Mouse (Mus musculus) heart, postnatal 0 days (tissue): ENCODE measurements at regions not wholly inside any gene's neighbourhood (a gene's known extent, or its start where the extent isn't known, plus 50 kb on each side); places are given as distances from the start of the nearest gene placed in this dataset.

Source experiments
- ATAC-seq: fragments of 200-750 bp; cut with Nextera tagmentation; 2 replicates; pipeline ENCODE4 v1.8.0; 2017; ENCODE audit warnings: low read depth, moderate number of reproducible peaks, moderate library complexity; ENCODE audit not compliant: insufficient read depth
- DNase-seq: peaks from one replicate; pipeline ENCODE4 v3.0.0-alpha.2; 2016; ENCODE audit warnings: low spot score
- H3K27ac ChIP-seq: fragments of 300-500 bp; sonication (generic); 2 replicates; pipeline ENCODE4 v1.5.1; 2014; ENCODE audit warnings: low read depth, mild to moderate bottlenecking
- H3K27me3 ChIP-seq: fragments of 300-500 bp; sonication (generic); 2 replicates; pipeline ENCODE4 v1.6.1; 2014; ENCODE audit warnings: low read length, mixed read lengths; ENCODE audit not compliant: control insufficient read depth, insufficient read depth
- H3K36me3 ChIP-seq: fragments of 300-500 bp; sonication (generic); replicated peaks from 2 replicates; pipeline ENCODE4 v1.6.1; 2014; ENCODE audit warnings: low read length, mixed read lengths; ENCODE audit not compliant: control insufficient read depth, insufficient read depth
- H3K4me1 ChIP-seq: fragments of 300-500 bp; sonication (generic); 2 replicates; pipeline ENCODE4 v1.6.1; 2014; ENCODE audit warnings: antibody characterized with exemption; ENCODE audit not compliant: control insufficient read depth, insufficient read depth
- H3K4me2 ChIP-seq: fragments of 300-500 bp; sonication (generic); 2 replicates; pipeline ENCODE4 v1.6.1; 2014; ENCODE audit warnings: low read depth, mild to moderate bottlenecking, low read length, moderate library complexity
- H3K4me3 ChIP-seq: fragments of 300-500 bp; sonication (generic); 2 replicates; pipeline ENCODE4 v1.5.1; 2014; ENCODE audit warnings: low read depth, low read length
- H3K9ac ChIP-seq: fragments of 300-500 bp; sonication (generic); replicated peaks from 2 replicates; pipeline ENCODE4 v1.6.1; 2014; ENCODE audit warnings: low read depth, low read length, mixed read lengths
- H3K9me3 ChIP-seq: fragments of 300-500 bp; sonication (generic); replicated peaks from 2 replicates; pipeline ENCODE4 v1.6.1; 2016; ENCODE audit warnings: low read length; ENCODE audit not compliant: control insufficient read depth
- CTCF ChIP-seq: IDR thresholded peaks from 2 replicates; pipeline ENCODE4 v1.5.1; 2016; ENCODE audit warnings: antibody characterized with exemption, control low read depth, low read depth
- EP300 ChIP-seq: IDR thresholded peaks from 2 replicates; pipeline ENCODE4 v1.6.1; 2016; ENCODE audit warnings: antibody characterized with exemption, low read depth
- WGBS: fragments of 180-500 bp; shearing (Covaris S2); extraction: QIAGEN DNeasy Blood & Tissue Kit; methylation state at CpG from one replicate; pipeline ENCODE4 v1.1.7; 2014; 5-methylcytosine and 5-hydroxymethylcytosine counted together

DNA sequence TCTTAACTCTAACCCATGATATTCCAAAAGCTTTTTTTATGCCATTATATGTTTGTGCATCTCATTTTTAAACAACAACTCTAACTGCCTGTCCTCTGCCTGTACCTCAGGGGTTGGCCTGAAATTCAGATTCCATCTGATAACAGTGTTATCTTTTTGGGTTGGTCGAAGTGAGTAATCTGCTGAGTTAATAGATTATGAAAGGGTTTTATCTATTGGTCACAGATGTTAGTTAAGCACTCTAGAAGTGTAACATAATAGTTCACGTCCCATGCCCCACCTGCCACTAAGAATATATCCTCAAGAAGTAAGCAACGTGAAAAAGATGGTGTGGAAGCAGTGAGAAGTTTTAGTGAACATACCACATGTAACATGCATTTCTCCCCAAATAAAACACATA lies 246.0 kb upstream of the Mad2l1 start:
- ATAC-seq: no peak
- H3K4me2 ChIP-seq: no peak overlapping the region
- H3K4me3 ChIP-seq: no peak overlapping the region
- DNase-seq: no peak
- H3K9me3 ChIP-seq: no peaks in the 10 kb centered on the region
- H3K27ac ChIP-seq: no peak overlapping the region
- no peak overlapping the region for H3K9ac ChIP-seq
- no peak for TF ChIP-seq EP300
- TF ChIP-seq CTCF: no peak
- no peaks in the 10 kb centered on the region for H3K27me3 ChIP-seq
- 33% methylated on average over 3 of the region's 3 CpGs for WGBS
- H3K4me1 ChIP-seq: no peaks in the 10 kb centered on the region
- H3K36me3 ChIP-seq: no peaks in the 10 kb centered on the region

DNA sequence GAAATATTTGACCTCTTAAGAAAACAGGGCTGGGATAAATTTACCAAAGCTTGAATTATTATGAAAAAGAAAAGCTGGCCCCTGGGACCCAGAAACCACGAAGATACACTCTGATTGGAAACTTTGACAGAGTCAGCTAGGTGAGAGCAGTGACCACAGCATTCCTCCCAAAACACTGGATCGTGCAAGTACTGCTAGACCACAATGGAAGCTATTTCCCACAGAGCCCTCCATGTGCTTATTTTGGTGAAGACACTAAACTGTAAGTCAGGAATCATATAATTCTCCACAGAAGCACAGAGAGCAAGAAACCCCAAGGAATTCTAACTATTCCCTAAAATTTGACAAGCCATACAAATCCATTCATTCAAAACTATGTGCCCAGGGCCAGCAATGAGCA lies 243.6 kb upstream of the Mad2l1 start:
- Histone ChIP-seq H3K9me3 (no peaks in the 10 kb centered on the region), H3K36me3 (no peaks in the 10 kb centered on the region), H3K9ac (no peak overlapping the region), H3K27ac (no peak overlapping the region), H3K4me2 (no peak overlapping the region), H3K4me1 (no peaks in the 10 kb centered on the region), H3K27me3 (no peaks in the 10 kb centered on the region), H3K4me3 (no peak overlapping the region)
- WGBS: 81% methylated on average over 2 of the region's 2 CpGs
- no peak for TF ChIP-seq CTCF
- no peak for TF ChIP-seq EP300
- ATAC-seq: no peak
- no peak for DNase-seq

DNA sequence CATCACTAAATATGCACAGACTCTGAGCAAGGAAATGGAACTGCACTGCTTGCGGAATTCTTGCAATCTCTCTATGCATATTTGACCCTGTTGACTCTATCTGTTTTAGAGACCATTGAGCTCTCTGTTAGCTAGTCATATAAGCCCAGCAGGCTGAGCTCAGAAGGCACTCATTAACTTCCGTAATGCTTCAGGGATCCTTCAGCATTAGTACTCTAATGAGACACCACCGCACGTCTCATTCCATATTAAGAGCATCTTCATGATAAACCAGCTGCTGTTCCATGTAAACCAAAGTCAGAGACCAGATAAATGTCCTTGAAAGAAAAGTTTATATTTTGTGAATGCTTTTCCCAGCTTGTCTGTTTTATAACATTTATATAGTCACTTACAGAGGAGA lies 237.1 kb upstream of the Mad2l1 start:
- TF ChIP-seq EP300 (no peak), CTCF (no peak)
- H3K9me3 ChIP-seq: no peaks in the 10 kb centered on the region
- DNase-seq (no peak), ATAC-seq (no peak)
- H3K27ac ChIP-seq: no peak overlapping the region
- no peak overlapping the region for H3K4me2 ChIP-seq
- no peaks in the 10 kb centered on the region for H3K4me1 ChIP-seq
- no peak overlapping the region for H3K4me3 ChIP-seq
- no peaks in the 10 kb centered on the region for H3K36me3 ChIP-seq
- no peaks in the 10 kb centered on the region for H3K27me3 ChIP-seq
- H3K9ac ChIP-seq: no peak overlapping the region
- WGBS: 79% methylated on average over 4 of the region's 4 CpGs

DNA sequence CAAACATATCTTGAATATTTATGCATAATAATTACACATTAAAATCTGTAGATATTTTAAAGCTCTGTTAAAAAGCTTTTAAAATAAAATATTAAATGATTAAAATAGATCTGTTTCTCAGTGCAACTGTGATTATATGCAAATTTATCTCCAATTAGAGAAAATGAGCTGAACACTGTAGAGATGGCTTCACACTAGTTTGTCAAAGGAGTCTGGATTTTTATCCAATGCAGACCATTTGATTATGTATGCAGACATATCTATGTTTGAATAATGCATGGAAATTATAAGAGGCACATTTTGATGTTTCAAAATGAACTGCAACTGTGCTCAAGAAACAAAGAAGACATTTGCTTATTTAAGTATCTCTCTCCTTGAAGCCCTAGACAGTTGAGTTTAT lies 235.0 kb upstream of the Mad2l1 start:
- ATAC-seq (no peak), DNase-seq (no peak)
- Histone ChIP-seq H3K27me3 (no peaks in the 10 kb centered on the region), H3K4me3 (no peak overlapping the region), H3K9me3 (no peaks in the 10 kb centered on the region), H3K36me3 (no peaks in the 10 kb centered on the region), H3K27ac (no peak overlapping the region), H3K9ac (no peak overlapping the region), H3K4me2 (no peak overlapping the region), H3K4me1 (no peaks in the 10 kb centered on the region)
- TF ChIP-seq CTCF: no peak

DNA sequence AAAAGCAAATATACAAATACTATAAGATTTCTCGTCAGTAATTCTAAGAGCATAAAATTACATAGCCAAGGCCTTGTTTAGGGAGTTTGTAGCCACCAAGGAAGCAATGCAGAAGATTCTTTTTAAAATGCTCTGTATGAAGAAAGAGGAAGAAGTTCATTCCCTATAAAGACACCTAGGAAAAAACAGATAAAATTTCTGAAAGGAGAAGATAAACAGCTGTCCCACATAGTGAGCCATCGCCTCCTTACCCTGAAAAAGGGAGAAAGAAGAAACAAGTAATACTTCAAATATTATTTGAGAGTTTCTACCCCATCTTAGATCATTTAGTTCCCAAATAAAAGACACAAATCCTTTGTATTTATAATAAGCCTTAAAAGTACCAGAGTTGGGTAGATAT lies 190.3 kb upstream of the Mad2l1 start:
- Histone ChIP-seq H3K9me3 (no peaks in the 10 kb centered on the region), H3K9ac (no peak overlapping the region), H3K27ac (no peak overlapping the region), H3K4me1 (peaks cover 6% of the 10 kb centered on the region; the same call in 1 of the 2 replicates), H3K4me3 (no peak overlapping the region), H3K36me3 (no peaks in the 10 kb centered on the region), H3K27me3 (no peaks in the 10 kb centered on the region), H3K4me2 (no peak overlapping the region)
- DNase-seq: no peak
- TF ChIP-seq EP300 (no peak), CTCF (no peak)
- no peak for ATAC-seq
- WGBS: 90% methylated on average over 2 of the region's 2 CpGs

DNA sequence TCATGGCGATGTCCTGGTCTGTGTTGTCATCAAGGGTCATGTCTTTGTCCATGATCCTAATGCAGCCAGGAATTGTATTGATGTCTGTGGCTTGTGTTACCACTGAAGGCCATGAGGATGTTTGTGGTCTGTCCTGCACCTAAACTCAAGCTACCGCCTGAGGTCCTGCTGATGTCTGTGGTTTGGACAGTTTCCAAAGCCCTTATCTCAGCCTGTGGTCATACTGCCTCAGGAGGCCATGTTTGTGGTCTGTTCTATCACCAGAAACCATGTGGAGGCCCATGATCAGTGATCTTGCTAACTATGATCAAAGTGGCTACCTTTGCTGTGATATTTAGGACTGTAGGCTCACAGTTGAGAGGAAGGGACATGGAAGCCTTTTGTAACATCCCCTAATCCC lies 187.8 kb upstream of the Mad2l1 start:
- DNase-seq (no peak), ATAC-seq (no peak)
- H3K36me3 ChIP-seq: no peaks in the 10 kb centered on the region
- 75% methylated on average over 2 of the region's 2 CpGs for WGBS
- no peak overlapping the region for H3K9ac ChIP-seq
- no peak for TF ChIP-seq EP300
- TF ChIP-seq CTCF: no peak
- no peak overlapping the region for H3K4me3 ChIP-seq
- H3K4me2 ChIP-seq: no peak overlapping the region
- no peaks in the 10 kb centered on the region for H3K9me3 ChIP-seq
- no peak overlapping the region for H3K27ac ChIP-seq
- H3K4me1 ChIP-seq: no peaks in the 10 kb centered on the region
- no peaks in the 10 kb centered on the region for H3K27me3 ChIP-seq
